In genomic region chrX:99015705-99016104, GRCm38 (mm10) we compare ENCODE assay signal across 32 mouse cellular contexts.
"Had no signal": no experiment of that assay in that cellular context is flagged by ENCODE, and none has a peak within 500 bp of the region (broad histone marks: within the 10 kb centered on the region; RNA-seq: fewer than 3 reads in every experiment).

No protein-coding gene starts in this region.

- H3K27ac ChIP-seq: limb, embryonic 10.5 days; limb, embryonic 12.5 days; limb, embryonic 13.5 days; limb, embryonic 15.5 days; liver, embryonic 12.5 days; liver, embryonic 13.5 days; liver, embryonic 14.5 days; liver, embryonic 15.5 days; lung, embryonic 15.5 days; macrophage; midbrain, embryonic 10.5 days; midbrain, embryonic 12.5 days; midbrain, embryonic 13.5 days; midbrain, embryonic 15.5 days; neural tube, embryonic 12.5 days had no signal

- H3K4me3 ChIP-seq: limb, embryonic 10.5 days; limb, embryonic 12.5 days; limb, embryonic 13.5 days; limb, embryonic 15.5 days; liver, embryonic 12.5 days; liver, embryonic 13.5 days; liver, embryonic 15.5 days; lung, embryonic 15.5 days; megakaryocyte, embryonic 14.5 days; midbrain, embryonic 10.5 days; midbrain, embryonic 12.5 days; midbrain, embryonic 13.5 days; midbrain, embryonic 15.5 days; myocyte; neural tube, embryonic 12.5 days had no signal

- H3K9ac ChIP-seq: limb, embryonic 12.5 days; limb, embryonic 13.5 days; limb, embryonic 15.5 days; liver, embryonic 12.5 days; liver, embryonic 13.5 days; liver, embryonic 14.5 days; liver, embryonic 15.5 days; liver, postnatal 0 days; lung, embryonic 14.5 days; lung, embryonic 15.5 days; midbrain, embryonic 12.5 days; midbrain, embryonic 13.5 days; midbrain, embryonic 15.5 days; neural tube, embryonic 12.5 days had no signal

- H3K4me1 ChIP-seq: limb, embryonic 15.5 days; liver, embryonic 12.5 days; liver, embryonic 13.5 days; liver, embryonic 15.5 days; lung, embryonic 15.5 days; midbrain, embryonic 13.5 days; midbrain, embryonic 15.5 days; neural tube, embryonic 12.5 days had no signal

- ATAC-seq: liver, embryonic 12.5 days; liver, postnatal 0 days; lung, postnatal 0 days; midbrain, embryonic 13.5 days; midbrain, embryonic 15.5 days; midbrain, embryonic 16.5 days had no signal

- H3K36me3 ChIP-seq: limb, embryonic 10.5 days; limb, embryonic 12.5 days; limb, embryonic 13.5 days; limb, embryonic 15.5 days; liver, embryonic 12.5 days; liver, embryonic 13.5 days; liver, embryonic 15.5 days; lung, embryonic 15.5 days; midbrain, embryonic 10.5 days; midbrain, embryonic 12.5 days; midbrain, embryonic 13.5 days; midbrain, embryonic 15.5 days; neural tube, embryonic 12.5 days had no signal

- H3K4me2 ChIP-seq: limb, embryonic 12.5 days; limb, embryonic 13.5 days; limb, embryonic 15.5 days; liver, embryonic 11.5 days; liver, embryonic 12.5 days; liver, embryonic 13.5 days; liver, embryonic 15.5 days; lung, embryonic 14.5 days; lung, embryonic 15.5 days; midbrain, embryonic 11.5 days; midbrain, embryonic 12.5 days; midbrain, embryonic 13.5 days; midbrain, embryonic 15.5 days; neural tube, embryonic 12.5 days had no signal

- H3K27me3 ChIP-seq: neural tube, embryonic 12.5 days had no signal

- H3K9me3 ChIP-seq: limb, embryonic 10.5 days; limb, embryonic 12.5 days; limb, embryonic 13.5 days; limb, embryonic 15.5 days; liver, embryonic 12.5 days; liver, embryonic 13.5 days; liver, embryonic 15.5 days; lung, embryonic 15.5 days; megakaryocyte, embryonic 14.5 days; midbrain, embryonic 10.5 days; midbrain, embryonic 12.5 days; midbrain, embryonic 13.5 days; midbrain, embryonic 15.5 days; neural tube, embryonic 12.5 days had no signal

- DNase-seq: left cerebral cortex, postnatal 4 days; liver; liver, embryonic 13.5 days; liver, postnatal 0 days; lung, adult 18-20 months; lung, adult 2 months; lung, embryonic 14.5 days; lung, postnatal 10 days; lung, postnatal 14 days; lung, postnatal 36 days; lung, postnatal 4 days; midbrain, embryonic 14.5 days had no signal
